Mouse (Mus musculus) heart, postnatal 0 days (tissue): ENCODE measurements around the gene Ppp2r3a.

Experiments
- CTCF ChIP-seq: IDR thresholded peaks from 2 replicates; pipeline ENCODE4 v1.5.1; 2016; ENCODE audit warnings: antibody characterized with exemption, control low read depth, low read depth
- EP300 ChIP-seq: IDR thresholded peaks from 2 replicates; pipeline ENCODE4 v1.6.1; 2016; ENCODE audit warnings: antibody characterized with exemption, low read depth

GRCm38 (mm10) chr9:101198261-101198660, 53.3 kb downstream of the Ppp2r3a start:
- TF ChIP-seq CTCF (no peak), EP300 (no peak)
